In the genomic region with DNA sequence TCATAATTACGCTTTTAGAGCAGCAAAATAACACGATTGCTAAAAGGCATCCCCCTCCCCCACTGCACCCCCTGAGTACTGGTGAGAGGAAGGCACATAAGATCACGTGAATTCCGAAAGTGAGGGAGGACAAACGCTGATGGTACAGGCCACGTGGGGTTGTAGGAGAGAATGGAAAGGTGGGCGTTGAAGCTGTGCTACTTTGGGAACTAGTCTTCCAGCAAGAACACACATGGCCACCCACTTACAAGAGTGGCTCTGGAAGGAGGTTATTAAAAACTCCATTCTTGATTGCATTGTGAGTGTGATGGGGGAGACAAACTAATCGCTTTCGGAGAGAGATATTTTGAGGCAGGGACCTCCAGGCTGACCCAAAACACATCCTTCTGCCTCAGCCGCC, we compare ENCODE assay signal across 21 mouse cellular contexts. TPM values are rescaled to one million over a fixed set of nuclear protein-coding genes. Genes with fewer than 3 reads are reported as not detected.
DNase-seq lines count a peak whose midpoint lies in the region; ATAC-seq and TF ChIP-seq lines count a peak whose summit lies in the region.
"Had no signal": no experiment of that assay in that cellular context is flagged by ENCODE, and none has a peak within 500 bp of the region (broad histone marks: within the 10 kb centered on the region; RNA-seq: fewer than 3 reads in every experiment).

No protein-coding gene starts in this region.

- H3K27me3 ChIP-seq in forebrain, embryonic 10.5 days (ENCODE audit: poor library complexity, severe bottlenecking): no peaks in the 10 kb centered on the region
- H3K27me3 ChIP-seq: embryonic facial prominence, embryonic 15.5 days; hindbrain, embryonic 15.5 days; limb, embryonic 12.5 days; liver, embryonic 12.5 days; neural tube, embryonic 15.5 days had no signal

- H3K4me1 ChIP-seq in forebrain, embryonic 10.5 days: peaks cover 10% of the 10 kb centered on the region

- no peak for ATAC-seq in megakaryocyte, adult 5-6 weeks (ENCODE audit: poor library complexity, severe bottlenecking)
- ATAC-seq: activated CD4-positive, CD25-positive, alpha-beta regulatory T cell, adult 4 months; forebrain, embryonic 16.5 days; intestine, postnatal 0 days; liver, embryonic 12.5 days had no signal

- DNase-seq in gastrocnemius, adult 2 months: no peak
- DNase-seq in gastrocnemius, postnatal 4 days (ENCODE audit: low spot score in 2 of 2): no peak
- DNase-seq in brain, adult 2 months (ENCODE audit: low read depth, low spot score): peak; percentile 92
- peak; percentile 61 to 75 for DNase-seq in left cerebral cortex, adult 9 months (ENCODE audit: low spot score in 2 of 2)
- peak; percentile 33 to 38 for DNase-seq in right cerebral cortex, postnatal 10 days (ENCODE audit: low spot score in 2 of 2)
- no peak for DNase-seq in forebrain, embryonic 10.5 days (ENCODE audit: extremely low spot score, low spot score)
- DNase-seq in natural killer cell, adult 2 months (ENCODE audit: low spot score in 2 of 2): no peak
- DNase-seq: adrenal gland, postnatal 14 days; cerebellum, adult 9-10 months; kidney, postnatal 25 days; lung, adult 18-20 months; lung, postnatal 10 days had no signal

- H3K4me3 ChIP-seq in gastrocnemius, adult 2 months: no peak overlapping the region
- no peak overlapping the region for H3K4me3 ChIP-seq in forebrain, embryonic 10.5 days
- H3K4me3 ChIP-seq: embryonic facial prominence, embryonic 15.5 days; hindbrain, embryonic 15.5 days; limb, embryonic 12.5 days; liver, embryonic 12.5 days; neural tube, embryonic 15.5 days had no signal

- WGBS in forebrain, embryonic 10.5 days: 91% methylated on average over 10 of the region's 10 CpGs

- peak overlapping the region; percentile 64 for H3K27ac ChIP-seq in gastrocnemius, adult 2 months
- no peak overlapping the region for H3K27ac ChIP-seq in forebrain, embryonic 10.5 days
- H3K27ac ChIP-seq: embryonic facial prominence, embryonic 15.5 days; hindbrain, embryonic 15.5 days; limb, embryonic 12.5 days; liver, embryonic 12.5 days; neural tube, embryonic 15.5 days had no signal

- no peaks in the 10 kb centered on the region for H3K9me3 ChIP-seq in forebrain, embryonic 10.5 days
- H3K9me3 ChIP-seq: embryonic facial prominence, embryonic 15.5 days; hindbrain, embryonic 15.5 days; limb, embryonic 12.5 days; liver, embryonic 12.5 days; neural tube, embryonic 15.5 days had no signal

- intact Hi-C loops in gastrocnemius, adult 2 months (cut with DNase I): loop anchor here (10.0 kb wide), 1 partner anchor 116 kb away; no protein-coding TSS in a partner anchor

- no peaks in the 10 kb centered on the region for H3K36me3 ChIP-seq in forebrain, embryonic 10.5 days (replicated peaks)
- H3K36me3 ChIP-seq: embryonic facial prominence, embryonic 15.5 days; hindbrain, embryonic 15.5 days; limb, embryonic 12.5 days; liver, embryonic 12.5 days; neural tube, embryonic 15.5 days had no signal

- no peak for TF ChIP-seq CTCF in gastrocnemius, adult 2 months (IDR thresholded peaks at IDR 0.05)

RNA-seq across cellular contexts. Expression of gene Filip1l, which starts 6.4 kb away (rescaled TPM):
- total RNA-seq in gastrocnemius, adult 2 months (2021): 10 to 100 TPM; 37.5 to 67.0 TPM
- total RNA-seq in gastrocnemius, postnatal 4 days (2021): 10 to 100 TPM; 55.5 to 76.5 TPM
- polyA plus RNA-seq in forebrain, embryonic 10.5 days (2016; fragmentation: Nextera tagmentation; extraction: Ambion mirVana): 6.3 and 6.7 TPM in 2 replicates
- 64.5 and 68.7 TPM in 2 replicates for total RNA-seq in megakaryocyte, adult 5-6 weeks (2015)
- total RNA-seq in megakaryocyte, adult 5-6 weeks (2017): 36.3 and 45.5 TPM in 2 replicates

Comparison
In these comparisons a context has a peak if more than half of its experiments do, and no peak if none do; other contexts are left out.
1. DNase-seq: peak in brain, adult 2 months (single experiment), left cerebral cortex, adult 9 months (2 of 2) and right cerebral cortex, postnatal 10 days (2 of 2); none in gastrocnemius, adult 2 months (single experiment), gastrocnemius, postnatal 4 days (0 of 2), forebrain, embryonic 10.5 days (single experiment) and natural killer cell, adult 2 months (0 of 2).